Mouse (Mus musculus) kidney, postnatal 0 days (tissue): ENCODE results near the gene Msh5. TPM values are rescaled to one million over a fixed set of nuclear protein-coding genes. Genes with fewer than 3 reads are reported as not detected.

Source experiments
- ATAC-seq: fragments of 200-750 bp; cut with Nextera tagmentation; replicated peaks from 2 replicates; pipeline ENCODE4 v1.8.0; 2017; ENCODE audit warnings: low read depth, moderate number of reproducible peaks, moderate TSS enrichment, moderate library complexity; ENCODE audit not compliant: low FRiP score
- DNase-seq: peaks from one replicate; pipeline ENCODE4 v3.0.0-alpha.2; 2016; ENCODE audit warnings: low spot score
- H3K27ac ChIP-seq: fragments of 300-500 bp; sonication (generic); 2 replicates; pipeline ENCODE4 v1.5.1; 2014; ENCODE audit warnings: mild to moderate bottlenecking
- H3K27me3 ChIP-seq: fragments of 300-500 bp; sonication (generic); 2 replicates; pipeline ENCODE4 v1.6.1; 2014; ENCODE audit warnings: low read length, mixed read lengths; ENCODE audit not compliant: insufficient read depth
- H3K36me3 ChIP-seq: fragments of 300-500 bp; sonication (generic); 2 replicates; pipeline ENCODE4 v1.6.1; 2014; ENCODE audit warnings: low read length, mixed read lengths; ENCODE audit not compliant: insufficient read depth
- H3K4me1 ChIP-seq: fragments of 300-500 bp; sonication (generic); replicated peaks from 2 replicates; pipeline ENCODE4 v1.6.1; 2014; ENCODE audit warnings: antibody characterized with exemption, low read length, mixed read lengths; ENCODE audit not compliant: insufficient read depth
- H3K4me2 ChIP-seq: fragments of 300-500 bp; sonication (generic); 2 replicates; pipeline ENCODE4 v1.6.1; 2014; ENCODE audit warnings: mild to moderate bottlenecking, low read length, moderate library complexity, mixed read lengths
- H3K4me3 ChIP-seq: fragments of 300-500 bp; sonication (generic); replicated peaks from 2 replicates; pipeline ENCODE4 v1.5.1; 2014; ENCODE audit warnings: low read depth, low read length
- H3K9ac ChIP-seq: fragments of 300-500 bp; sonication (generic); 2 replicates; pipeline ENCODE4 v1.6.1; 2014; ENCODE audit warnings: low read depth, low read length
- H3K9me3 ChIP-seq: fragments of 300-500 bp; sonication (generic); replicated peaks from 2 replicates; pipeline ENCODE4 v1.6.1; 2016; ENCODE audit warnings: low read length, inconsistent platforms, mixed read lengths
- CTCF ChIP-seq: IDR thresholded peaks from 2 replicates; pipeline ENCODE4 v1.5.1; 2016; ENCODE audit warnings: antibody characterized with exemption, low read depth, mild to moderate bottlenecking, moderate library complexity
- WGBS: fragments of 180-500 bp; shearing (Covaris S2); extraction: QIAGEN DNeasy Blood & Tissue Kit; methylation state at CpG from one replicate; pipeline ENCODE4 v1.1.7; 2014; 5-methylcytosine and 5-hydroxymethylcytosine counted together
- polyA plus RNA-seq: library from polyadenylated mRNA; unstranded; fragments of >200 nt; fragmentation: Nextera tagmentation; extraction: Ambion mirVana; gene quantifications from 2 replicates; pipeline ENCODE4 v1.2.1, GENCODE M21; 2015

Gene Msh5
- polyA plus RNA-seq, 1 experiment from 2014 or later, result 2.7 TPM

DNA sequence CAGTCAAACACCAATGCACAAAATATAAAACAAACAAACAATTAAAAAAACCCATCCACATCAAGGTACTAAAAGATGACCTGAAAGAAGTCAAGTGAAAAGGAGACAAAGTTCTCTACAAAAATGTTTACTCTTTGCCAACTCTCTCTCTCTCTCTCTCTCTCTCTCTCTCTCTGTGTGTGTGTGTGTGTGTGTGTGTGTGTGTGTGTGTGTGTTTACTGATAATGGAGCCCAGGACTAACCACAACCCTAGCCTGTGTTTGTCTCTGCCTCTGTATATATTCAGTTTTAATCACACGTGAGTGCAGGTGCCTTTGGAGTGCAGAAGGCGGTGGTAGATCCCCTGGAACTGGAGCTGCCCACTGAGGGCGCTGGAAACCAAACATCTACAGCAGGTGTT, 10.5 kb upstream of the Msh5 start:
- no peak overlapping the region for H3K4me3 ChIP-seq
- 84% methylated on average over 3 of the region's 3 CpGs for WGBS
- H3K9ac ChIP-seq, result no peak overlapping the region
- no peaks in the 10 kb centered on the region for H3K27me3 ChIP-seq
- no peak overlapping the region for H3K4me2 ChIP-seq
- peaks cover 8% of the 10 kb centered on the region for H3K4me1 ChIP-seq
- peaks cover 52% of the 10 kb centered on the region for H3K36me3 ChIP-seq
- ATAC-seq (no peak), DNase-seq (no peak)
- H3K9me3 ChIP-seq, result no peaks in the 10 kb centered on the region
- TF ChIP-seq CTCF, result no peak
- no peak overlapping the region for H3K27ac ChIP-seq

DNA sequence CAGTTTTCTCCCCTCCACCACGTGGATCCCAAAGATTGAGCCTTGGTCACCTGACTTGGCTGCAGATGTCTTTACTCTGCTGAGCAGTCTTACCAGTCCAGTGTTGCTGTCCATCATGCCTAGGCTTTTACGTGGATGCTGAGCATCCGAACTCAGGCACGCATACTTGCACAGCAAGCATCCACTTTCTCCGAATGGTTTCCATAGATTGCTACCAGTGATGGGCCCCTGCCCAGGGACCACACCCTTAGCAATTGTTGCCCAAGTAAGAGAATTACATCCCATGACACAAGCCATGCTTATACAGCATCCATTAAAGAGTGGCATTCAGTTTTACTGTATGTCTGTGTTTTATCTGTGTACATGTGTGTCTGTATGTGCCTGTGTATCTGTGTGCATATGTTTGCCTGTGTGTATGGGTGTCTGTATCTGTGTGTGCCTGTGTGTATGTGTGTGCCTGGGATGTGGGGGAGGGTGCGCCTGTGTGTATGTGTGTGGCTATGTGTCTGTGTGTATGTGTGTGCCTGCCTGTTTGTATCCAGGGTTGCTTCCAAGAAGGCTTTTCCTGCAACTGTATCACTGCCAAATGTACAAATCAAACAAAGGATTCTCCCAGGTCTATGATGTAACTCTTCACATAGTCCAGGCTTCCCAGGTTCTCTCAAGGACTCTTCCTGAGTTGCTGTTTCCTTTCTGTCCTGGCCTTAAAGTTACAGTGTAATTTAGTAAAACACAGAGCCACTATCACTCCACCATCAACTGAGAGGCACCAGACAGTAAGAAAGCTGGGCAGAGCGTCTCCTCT, 9.3 kb upstream of the Msh5 start:
- H3K4me1 ChIP-seq, result peaks cover 8% of the 10 kb centered on the region
- 87% methylated on average over 7 of the region's 7 CpGs for WGBS
- H3K27me3 ChIP-seq, result no peaks in the 10 kb centered on the region

DNA sequence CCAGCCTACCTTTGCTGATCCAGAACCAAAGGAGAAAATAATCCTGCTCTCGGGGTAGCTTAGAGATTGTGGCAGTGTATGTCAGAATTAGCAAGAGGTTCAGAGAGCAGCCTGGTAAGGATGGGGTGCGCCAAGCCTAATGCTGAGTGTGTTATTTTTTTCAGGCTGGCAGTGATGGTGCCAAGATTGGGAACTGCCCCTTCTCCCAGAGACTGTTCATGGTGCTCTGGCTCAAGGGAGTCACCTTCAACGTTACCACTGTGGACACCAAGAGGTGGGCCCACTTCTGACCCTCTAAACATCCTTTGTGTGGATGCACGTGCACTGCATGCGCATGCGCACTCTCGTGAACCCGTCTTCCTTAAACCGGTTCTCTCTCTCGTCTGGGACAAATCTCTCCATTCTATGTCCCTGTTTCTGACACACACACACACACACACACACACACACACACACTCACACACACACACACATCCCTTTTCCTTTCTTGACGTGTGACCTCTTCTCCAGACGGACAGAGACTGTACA, 5.8 kb upstream of the Msh5 start:
- H3K4me1 ChIP-seq, result peaks cover 19% of the 10 kb centered on the region
- 70% methylated on average over 12 of the region's 12 CpGs for WGBS

More for the DNA sequence above, 9.3 kb upstream of the Msh5 start:
- no peak for ATAC-seq
- Histone ChIP-seq H3K36me3 (peaks cover 46% of the 10 kb centered on the region), H3K27ac (no peak overlapping the region), H3K9ac (no peak overlapping the region), H3K9me3 (no peaks in the 10 kb centered on the region), H3K4me3 (no peak overlapping the region), H3K4me2 (no peak overlapping the region)
- TF ChIP-seq CTCF, result no peak
- DNase-seq, result no peak

DNA sequence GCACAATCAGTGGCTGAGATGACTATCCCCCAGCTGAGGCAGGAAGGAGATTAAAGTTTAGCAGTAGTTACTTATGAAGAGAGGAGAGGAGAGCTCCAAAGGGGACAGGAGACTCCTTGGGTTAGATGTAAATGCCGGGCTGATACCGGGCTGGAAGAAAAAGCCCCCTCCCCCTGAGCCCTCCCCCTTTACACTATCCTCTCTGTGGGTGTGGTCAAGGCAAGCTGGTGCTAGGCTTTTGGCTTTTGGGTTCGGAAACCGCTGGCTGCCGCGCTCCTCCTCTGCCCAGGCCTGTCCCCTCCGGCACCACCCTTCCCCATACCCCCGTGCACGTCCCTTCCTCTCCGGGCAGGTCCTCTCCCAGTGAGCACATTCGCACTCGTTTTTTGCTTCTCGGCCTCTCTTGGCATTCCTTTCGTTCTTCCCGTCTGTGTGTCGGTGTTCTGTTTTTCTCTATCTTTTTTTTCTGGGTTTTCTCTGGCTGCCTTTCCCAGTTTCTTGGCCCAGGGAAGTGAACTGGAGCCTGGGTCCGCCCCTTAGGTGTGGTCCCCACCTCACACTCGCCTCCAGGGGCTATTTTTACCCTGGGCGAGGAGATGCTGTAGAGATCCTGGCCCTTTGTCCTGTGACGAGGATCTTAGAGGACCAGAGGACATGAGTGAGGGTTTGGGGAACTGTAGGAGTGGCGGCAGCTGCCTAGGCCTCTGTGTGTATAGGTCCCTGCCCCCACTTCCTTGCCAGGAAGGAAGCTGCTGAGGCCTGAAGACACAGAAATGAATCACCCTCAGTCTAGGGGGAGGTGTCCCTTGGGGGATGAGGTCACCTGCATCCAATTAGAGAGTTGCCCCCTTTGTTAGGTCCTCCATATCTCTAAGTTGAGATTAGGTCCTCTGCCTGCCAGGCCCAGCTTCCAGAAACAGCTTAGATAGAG, 4.9 kb upstream of the Msh5 start:
- DNase-seq (peak; percentile 95), ATAC-seq (peak; percentile 65)
- peak overlapping the region; percentile 77 for H3K9ac ChIP-seq
- H3K9me3 ChIP-seq, result no peaks in the 10 kb centered on the region
- peaks cover 22% of the 10 kb centered on the region for H3K4me1 ChIP-seq
- H3K27me3 ChIP-seq, result no peaks in the 10 kb centered on the region
- H3K4me3 ChIP-seq, result peak overlapping the region; percentile 50
- H3K36me3 ChIP-seq, result peaks cover 35% of the 10 kb centered on the region
- peak overlapping the region; percentile 81 for H3K4me2 ChIP-seq
- WGBS, result 1% methylated on average over 21 of the region's 21 CpGs
- peak overlapping the region; percentile 98 for H3K27ac ChIP-seq
- TF ChIP-seq CTCF, result 0 out of 2 replicates have a peak, but pooled peaks have one; percentile 1

More for the DNA sequence above, 5.8 kb upstream of the Msh5 start:
- no peaks in the 10 kb centered on the region for H3K9me3 ChIP-seq
- peak overlapping the region; percentile 50; the same call in 1 of the 2 replicates for H3K4me3 ChIP-seq
- H3K4me2 ChIP-seq, result peak overlapping the region; percentile 81
- H3K27me3 ChIP-seq, result no peaks in the 10 kb centered on the region
- ATAC-seq (no peak), DNase-seq (no peak)
- TF ChIP-seq CTCF, result no peak
- peak overlapping the region; percentile 98 for H3K27ac ChIP-seq
- H3K36me3 ChIP-seq, result peaks cover 37% of the 10 kb centered on the region
- H3K9ac ChIP-seq, result peak overlapping the region; percentile 36; the same call in 1 of the 2 replicates

DNA sequence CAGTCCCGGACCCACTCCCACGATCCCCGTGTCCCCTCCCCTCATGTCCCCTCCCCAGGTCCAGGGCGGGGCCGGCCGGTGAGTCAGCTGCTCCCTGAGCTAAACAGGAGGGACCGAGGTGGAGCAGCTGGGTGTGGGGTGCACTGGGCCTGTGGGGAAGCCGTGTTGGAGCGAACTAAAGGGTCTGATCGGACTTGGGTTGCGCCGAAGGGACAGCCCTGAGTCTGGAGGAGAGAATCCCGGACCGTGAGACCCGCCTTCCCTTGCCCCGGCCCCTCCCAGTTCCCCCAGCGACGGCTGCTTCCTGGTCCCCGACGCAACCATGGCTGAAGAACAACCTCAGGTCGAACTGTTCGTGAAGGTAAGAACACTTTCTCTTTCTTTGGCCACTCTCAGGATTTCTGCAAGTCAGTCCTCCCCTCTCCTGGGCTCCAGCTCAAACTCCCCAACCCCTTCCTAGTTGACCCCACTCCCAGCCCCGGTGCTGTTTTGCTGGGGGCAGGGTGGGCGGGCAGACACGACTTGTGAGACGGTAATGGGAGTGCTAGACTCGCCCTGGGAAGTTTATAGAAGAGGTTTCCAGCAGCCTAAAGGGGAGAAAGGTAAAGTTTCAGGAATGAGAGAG, 3.7 kb upstream of the Msh5 start:
- WGBS, result under 1% methylated on average over 27 of the region's 27 CpGs
- peaks cover 29% of the 10 kb centered on the region for H3K4me1 ChIP-seq
- no peak for TF ChIP-seq CTCF

More for the DNA sequence above, 3.7 kb upstream of the Msh5 start:
- Histone ChIP-seq H3K9me3 (no peaks in the 10 kb centered on the region), H3K4me2 (peak overlapping the region; percentile 81), H3K27ac (peak overlapping the region; percentile 98), H3K4me3 (peak overlapping the region; percentile 50), H3K36me3 (peaks cover 25% of the 10 kb centered on the region), H3K9ac (peak overlapping the region; percentile 77), H3K27me3 (no peaks in the 10 kb centered on the region)
- DNase-seq (peak; percentile 92), ATAC-seq (no peak; the same call in 1 of the 2 replicates)
